Mouse (Mus musculus) embryonic facial prominence, embryonic 11.5 days (tissue): ENCODE measurements around the gene Vps4b. TPM values are rescaled to one million over a fixed set of nuclear protein-coding genes. Genes with fewer than 3 reads are reported as not detected.

Source experiments
- ATAC-seq: fragments of 200-750 bp; cut with Nextera tagmentation; replicated peaks from 2 replicates; pipeline ENCODE4 v1.8.0; 2017; ENCODE audit warnings: low read depth; ENCODE audit not compliant: insufficient number of reproducible peaks, low FRiP score, low TSS enrichment
- DNase-seq: peaks from one replicate; pipeline ENCODE4 v3.0.0-alpha.2; 2015; ENCODE audit warnings: low spot score
- H3K27ac ChIP-seq: fragments of 300-500 bp; sonication (generic); replicated peaks from 2 replicates; pipeline ENCODE4 v1.5.1; 2014; ENCODE audit warnings: mild to moderate bottlenecking, low read depth, low read length, control low read depth
- H3K27me3 ChIP-seq: fragments of 300-500 bp; sonication (generic); 2 replicates; pipeline ENCODE4 v1.6.1; 2014; ENCODE audit warnings: mild to moderate bottlenecking, low read length, moderate library complexity, mixed read lengths; ENCODE audit not compliant: control insufficient read depth, insufficient read depth
- H3K36me3 ChIP-seq: fragments of 300-500 bp; sonication (generic); replicated peaks from 2 replicates; pipeline ENCODE4 v1.6.1; 2014; ENCODE audit warnings: low read depth, mild to moderate bottlenecking, low read length, moderate library complexity, mixed read lengths; ENCODE audit not compliant: control insufficient read depth, insufficient read depth
- H3K4me1 ChIP-seq: fragments of 300-500 bp; sonication (generic); 2 replicates; pipeline ENCODE4 v1.6.1; 2014; ENCODE audit warnings: low read length, mixed read lengths; ENCODE audit not compliant: control insufficient read depth, insufficient read depth
- H3K4me2 ChIP-seq: fragments of 300-500 bp; sonication (generic); 2 replicates; pipeline ENCODE4 v1.6.1; 2014; ENCODE audit warnings: low read depth, mild to moderate bottlenecking, control low read depth, low read length, moderate library complexity
- H3K4me3 ChIP-seq: fragments of 300-500 bp; sonication (generic); 2 replicates; pipeline ENCODE4 v1.5.1; 2014; ENCODE audit warnings: low read depth, low read length, control low read depth
- H3K9ac ChIP-seq: fragments of 300-500 bp; sonication (generic); replicated peaks from 2 replicates; pipeline ENCODE4 v1.6.1; 2014; ENCODE audit warnings: mild to moderate bottlenecking, control low read depth, low read length
- H3K9me3 ChIP-seq: fragments of 300-500 bp; sonication (generic); replicated peaks from 2 replicates; pipeline ENCODE4 v1.6.1; 2016; ENCODE audit warnings: mild to moderate bottlenecking, low read length, inconsistent platforms, mixed read lengths; ENCODE audit not compliant: control insufficient read depth
- WGBS: fragments of 180-500 bp; shearing (Covaris S2); extraction: QIAGEN DNeasy Blood & Tissue Kit; methylation state at CpG from one replicate; pipeline ENCODE4 v1.1.7; 2014; 5-methylcytosine and 5-hydroxymethylcytosine counted together
- polyA plus RNA-seq: library from polyadenylated mRNA; unstranded; fragments of >200 nt; fragmentation: Nextera tagmentation; extraction: Ambion mirVana; gene quantifications from 2 replicates; pipeline ENCODE4 v1.2.1, GENCODE M21; 2014

Gene Vps4b
- polyA plus RNA-seq, 1 experiment from 2014 or later: 90.2 TPM

DNA sequence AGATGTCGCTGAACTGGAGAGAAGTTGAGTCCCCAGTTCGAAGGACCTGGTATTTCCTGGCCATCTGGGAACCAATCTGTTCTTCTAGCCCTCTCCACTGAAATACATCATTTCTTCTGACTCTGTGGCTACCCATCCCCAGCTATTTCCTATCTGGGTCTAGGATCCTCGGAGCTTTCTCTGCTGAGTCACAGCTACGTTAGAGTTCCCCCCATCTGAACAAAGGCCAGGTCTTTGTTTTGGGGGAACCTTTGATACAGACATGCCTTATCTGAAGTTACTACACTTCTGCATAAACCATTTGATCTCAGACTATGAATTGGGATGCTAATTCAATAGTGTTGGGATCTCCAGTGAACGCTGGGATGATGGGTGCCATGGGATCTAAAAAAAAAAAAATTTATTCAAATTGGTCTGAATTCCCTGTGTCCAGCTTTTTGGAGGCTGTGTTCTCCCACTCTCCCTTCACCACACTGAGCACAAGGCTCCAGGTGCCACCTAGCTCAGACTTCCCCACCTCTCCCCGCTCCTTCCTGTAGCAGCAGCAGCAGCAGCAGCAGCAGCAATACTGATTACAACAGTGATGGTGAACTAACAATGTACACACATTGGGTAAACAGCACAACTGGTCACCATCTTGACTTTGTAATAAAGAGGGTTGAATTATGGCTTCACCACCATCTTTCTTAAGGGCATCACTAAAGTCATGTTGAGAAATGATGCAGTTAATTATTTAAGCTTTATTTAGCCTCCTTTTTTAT, 47.8 kb downstream of the Vps4b start:
- no peak overlapping the region for H3K4me3 ChIP-seq
- no peaks in the 10 kb centered on the region for H3K27me3 ChIP-seq
- H3K9ac ChIP-seq: no peak overlapping the region
- ATAC-seq: no peak
- H3K36me3 ChIP-seq: no peaks in the 10 kb centered on the region
- WGBS: 84% methylated on average over 6 of the region's 6 CpGs
- no peak for DNase-seq
- H3K4me1 ChIP-seq: no peaks in the 10 kb centered on the region
- no peak overlapping the region for H3K4me2 ChIP-seq
- H3K27ac ChIP-seq: no peak overlapping the region
- no peaks in the 10 kb centered on the region for H3K9me3 ChIP-seq

DNA sequence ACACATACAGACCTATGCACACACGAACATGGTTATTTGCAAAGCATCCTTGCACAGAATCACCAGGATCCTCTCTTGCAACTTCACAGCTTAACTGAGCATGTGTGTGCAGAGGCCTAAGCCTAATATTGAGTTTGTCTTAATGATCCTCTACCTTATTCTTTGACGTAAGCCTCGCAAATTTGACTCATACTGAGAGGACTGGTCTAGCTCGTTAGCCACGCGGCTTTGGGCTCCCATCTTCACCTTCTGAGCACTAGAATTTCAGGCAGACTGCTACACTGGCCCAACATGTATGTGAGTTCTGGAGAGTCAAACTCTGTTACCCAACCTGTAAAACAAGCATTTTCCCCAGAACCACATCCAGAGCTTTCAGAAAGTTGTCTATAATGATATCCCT, 53.5 kb downstream of the Vps4b start:
- Histone ChIP-seq H3K4me1 (no peaks in the 10 kb centered on the region), H3K9me3 (no peaks in the 10 kb centered on the region), H3K4me3 (no peak overlapping the region), H3K4me2 (no peak overlapping the region), H3K27ac (no peak overlapping the region), H3K9ac (no peak overlapping the region), H3K27me3 (no peaks in the 10 kb centered on the region), H3K36me3 (no peaks in the 10 kb centered on the region)
- 95% methylated on average over 6 of the region's 6 CpGs for WGBS
- ATAC-seq (no peak), DNase-seq (no peak)

DNA sequence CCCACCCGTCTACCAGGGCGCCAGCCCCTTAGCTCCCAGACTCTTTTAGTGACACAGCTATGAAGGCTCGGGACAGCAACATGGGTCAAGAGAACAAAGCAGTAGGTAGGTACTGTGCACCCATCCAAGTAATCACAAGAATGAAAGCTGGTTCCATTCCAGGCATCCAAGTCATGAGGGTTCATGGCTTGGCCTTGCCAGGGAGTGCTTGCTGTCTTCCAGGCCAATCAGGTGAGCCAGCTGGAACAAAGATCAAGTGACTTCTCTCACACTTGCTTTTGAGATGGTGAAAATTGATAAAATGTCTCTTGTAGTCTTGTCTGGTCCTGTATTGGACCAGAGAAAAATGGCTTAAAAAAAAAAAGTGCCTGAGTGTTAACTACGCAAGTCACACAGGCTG, 55.8 kb downstream of the Vps4b start:
- H3K4me1 ChIP-seq: no peaks in the 10 kb centered on the region
- WGBS: 98% methylated on average over 4 of the region's 4 CpGs
- no peak for ATAC-seq
- no peaks in the 10 kb centered on the region for H3K27me3 ChIP-seq
- no peak overlapping the region for H3K27ac ChIP-seq
- no peak overlapping the region for H3K9ac ChIP-seq
- H3K36me3 ChIP-seq: no peaks in the 10 kb centered on the region; the same call in 1 of the 2 replicates
- DNase-seq: no peak
- H3K9me3 ChIP-seq: no peaks in the 10 kb centered on the region
- H3K4me2 ChIP-seq: no peak overlapping the region
- H3K4me3 ChIP-seq: no peak overlapping the region

DNA sequence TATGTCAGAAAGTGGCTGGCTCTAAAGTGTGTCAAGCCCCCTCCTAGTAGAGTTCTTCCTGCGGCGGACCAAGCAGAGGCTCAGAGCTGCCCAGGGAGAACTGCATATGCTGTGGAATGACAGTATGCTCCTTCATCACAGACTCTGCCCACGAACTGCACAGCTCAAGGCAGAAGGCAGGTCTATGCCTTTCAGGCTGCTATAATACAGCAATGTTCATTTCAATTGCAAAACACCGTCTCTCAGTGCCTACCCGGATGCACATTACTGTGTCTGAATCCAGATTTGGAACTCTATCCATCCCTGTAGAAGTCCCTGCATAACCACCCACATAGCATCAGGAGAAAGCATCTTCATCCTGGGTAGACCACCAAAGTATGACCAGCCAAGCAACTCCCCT, 56.7 kb downstream of the Vps4b start:
- no peak overlapping the region for H3K9ac ChIP-seq
- 88% methylated on average over 5 of the region's 5 CpGs for WGBS
- ATAC-seq: no peak

DNA sequence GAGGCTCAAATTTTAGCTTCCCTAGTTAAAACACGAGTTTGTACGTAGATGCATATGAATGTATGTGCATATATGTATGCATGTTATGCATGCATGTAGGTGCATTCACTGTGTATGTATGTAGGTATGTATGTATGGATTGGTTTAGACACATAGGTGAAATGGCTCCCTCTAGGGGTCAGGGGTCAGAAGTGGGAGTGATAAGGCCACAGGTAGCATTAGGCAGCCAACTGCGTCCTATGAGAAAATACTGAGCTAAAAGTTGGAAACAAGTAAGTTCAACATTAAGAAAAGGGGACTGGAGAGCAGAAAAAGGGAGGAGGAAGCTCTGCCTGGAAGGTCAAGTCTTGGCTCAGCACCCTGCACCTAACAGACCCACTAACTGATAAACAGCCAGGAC, 58.4 kb downstream of the Vps4b start:
- no peak overlapping the region for H3K27ac ChIP-seq
- no peaks in the 10 kb centered on the region; the same call in 1 of the 2 replicates for H3K36me3 ChIP-seq
- H3K4me2 ChIP-seq: no peak overlapping the region
- 83% methylated on average over 3 of the region's 3 CpGs for WGBS
- no peaks in the 10 kb centered on the region for H3K4me1 ChIP-seq
- ATAC-seq (no peak), DNase-seq (peak; percentile 47)
- no peak overlapping the region for H3K9ac ChIP-seq
- H3K9me3 ChIP-seq: no peaks in the 10 kb centered on the region
- no peaks in the 10 kb centered on the region for H3K27me3 ChIP-seq
- H3K4me3 ChIP-seq: no peak overlapping the region

More for the DNA sequence above, 56.7 kb downstream of the Vps4b start:
- Histone ChIP-seq H3K27ac (no peak overlapping the region), H3K4me1 (no peaks in the 10 kb centered on the region), H3K4me2 (no peak overlapping the region), H3K9me3 (no peaks in the 10 kb centered on the region), H3K36me3 (no peaks in the 10 kb centered on the region; the same call in 1 of the 2 replicates), H3K27me3 (no peaks in the 10 kb centered on the region), H3K4me3 (no peak overlapping the region)
- DNase-seq: no peak

DNA sequence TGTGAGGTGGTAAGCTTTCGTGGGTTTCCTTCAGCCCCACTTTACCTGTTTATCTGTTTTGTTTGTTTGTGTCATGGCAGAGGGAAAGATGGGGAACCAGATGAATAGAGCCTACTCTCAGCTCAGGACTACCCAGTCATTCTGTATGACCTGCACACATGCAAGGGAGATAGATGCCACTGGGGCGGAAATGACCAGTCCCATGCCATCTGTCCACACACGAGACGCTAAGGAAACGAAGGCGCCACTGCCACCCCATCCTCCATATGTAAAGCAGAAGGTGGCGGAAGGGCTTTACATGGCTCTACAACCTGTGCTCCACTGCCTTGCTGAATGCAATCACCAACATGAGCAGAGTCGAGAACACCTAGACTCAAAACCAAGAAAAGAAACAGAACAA, 60.3 kb downstream of the Vps4b start:
- H3K4me3 ChIP-seq: no peak overlapping the region
- H3K36me3 ChIP-seq: no peaks in the 10 kb centered on the region; the same call in 1 of the 2 replicates
- H3K27me3 ChIP-seq: no peaks in the 10 kb centered on the region
- WGBS: 93% methylated on average over 8 of the region's 8 CpGs
- no peak overlapping the region for H3K4me2 ChIP-seq
- no peak overlapping the region for H3K9ac ChIP-seq
- no peaks in the 10 kb centered on the region for H3K4me1 ChIP-seq
- ATAC-seq (no peak), DNase-seq (no peak)
- no peak overlapping the region for H3K27ac ChIP-seq
- no peaks in the 10 kb centered on the region for H3K9me3 ChIP-seq

DNA sequence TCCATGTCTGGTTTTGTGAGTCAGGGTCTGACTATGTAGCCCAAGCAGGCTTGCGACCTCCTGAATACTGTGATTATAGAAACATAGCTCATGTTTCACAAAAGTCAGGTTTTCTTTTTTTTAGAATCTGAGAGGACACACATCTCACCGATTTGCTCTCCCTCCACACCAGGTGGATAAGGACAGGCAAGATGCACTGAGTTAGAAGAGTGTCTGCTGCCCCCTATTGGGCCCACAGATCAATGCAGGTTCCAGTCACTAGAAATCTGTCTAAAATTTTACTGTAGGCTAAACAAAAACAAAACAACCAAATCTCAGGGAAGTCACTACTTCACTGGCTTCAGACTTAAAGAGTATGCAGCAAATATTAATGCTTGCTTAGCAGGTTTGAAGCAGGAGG, 60.9 kb downstream of the Vps4b start:
- DNase-seq (peak; percentile 63), ATAC-seq (no peak)
- Histone ChIP-seq H3K4me3 (no peak overlapping the region), H3K27me3 (no peaks in the 10 kb centered on the region), H3K27ac (no peak overlapping the region), H3K4me2 (no peak overlapping the region), H3K9me3 (no peaks in the 10 kb centered on the region), H3K36me3 (no peaks in the 10 kb centered on the region; the same call in 1 of the 2 replicates), H3K4me1 (no peaks in the 10 kb centered on the region), H3K9ac (no peak overlapping the region)
- 60% methylated on average over 2 of the region's 2 CpGs for WGBS

DNA sequence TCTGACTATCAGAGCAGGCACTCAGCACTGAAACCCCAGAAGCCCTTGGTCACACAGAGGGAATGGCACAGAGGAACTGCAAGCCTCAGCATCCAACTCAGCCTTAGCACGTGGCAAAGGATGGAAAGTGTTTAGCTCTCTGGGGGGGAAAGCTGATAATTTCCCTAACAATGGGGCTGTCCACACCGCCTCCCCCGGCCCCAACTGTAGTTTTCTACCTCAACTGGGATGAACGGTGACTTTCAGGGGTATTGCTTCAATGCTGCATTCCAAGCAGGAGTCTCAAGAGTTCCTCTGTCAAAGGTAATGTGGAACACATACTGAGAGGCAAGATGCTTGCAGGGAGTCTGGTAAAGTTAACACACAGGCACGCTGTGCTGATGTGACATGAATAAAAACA, 74.5 kb downstream of the Vps4b start:
- Histone ChIP-seq H3K36me3 (no peaks in the 10 kb centered on the region; the same call in 1 of the 2 replicates), H3K9ac (no peak overlapping the region), H3K4me3 (no peak overlapping the region), H3K4me2 (no peak overlapping the region), H3K4me1 (no peaks in the 10 kb centered on the region), H3K27ac (no peak overlapping the region), H3K27me3 (no peaks in the 10 kb centered on the region), H3K9me3 (no peaks in the 10 kb centered on the region)
- 36% methylated on average over 5 of the region's 5 CpGs for WGBS
- no peak for ATAC-seq
- no peak for DNase-seq
